Mouse (Mus musculus) lung, adult 2 months (tissue): ENCODE data around the gene Otud7b.

Experiments used
- CTCF ChIP-seq: fragments of 200-500 bp; IDR thresholded peaks from 2 replicates; pipeline ENCODE4 v1.5.1; 2011; ENCODE audit warnings: mild to moderate bottlenecking, low read length, control low read depth; ENCODE audit not compliant: insufficient read depth
- POLR2A ChIP-seq: fragments of 200-500 bp; IDR thresholded peaks from 2 replicates; pipeline ENCODE4 v1.6.1; 2011; ENCODE audit warnings: low read depth, mild to moderate bottlenecking, control low read depth, low read length, borderline replicate concordance; ENCODE audit errors: extremely low read depth

DNA sequence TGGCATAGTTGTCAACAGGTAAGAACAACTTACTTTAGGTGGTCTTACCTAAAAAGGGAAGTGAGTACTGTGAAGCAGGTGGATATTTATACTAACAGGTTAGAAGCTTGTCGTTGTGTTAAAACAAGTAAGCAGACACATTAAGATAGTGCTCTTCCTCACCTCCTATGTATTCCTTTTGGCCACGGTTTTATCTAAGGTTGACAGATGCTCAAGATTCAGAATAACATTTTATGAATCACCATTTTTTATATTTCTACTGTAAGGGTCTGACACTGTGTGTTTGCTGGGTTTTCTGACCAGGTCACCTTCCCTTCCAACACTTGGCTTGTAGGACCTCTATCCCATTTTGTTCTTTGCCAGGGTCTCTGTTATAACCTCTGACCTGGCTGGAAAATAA lies 14.4 kb downstream of the Otud7b start:
- no peak for TF ChIP-seq CTCF
- TF ChIP-seq POLR2A: no peak
